Mouse (Mus musculus) embryonic facial prominence, embryonic 12.5 days (tissue): ENCODE results near the gene Cd3d. TPM values are rescaled to one million over a fixed set of nuclear protein-coding genes. Genes with fewer than 3 reads are reported as not detected.
"Not testable (repeated sequence)": the region's sequence is repeated elsewhere in the genome, so short reads cannot be mapped to it uniquely, and the experiment has no call there.

Source experiments
- ATAC-seq: fragments of 200-750 bp; cut with Nextera tagmentation; 2 replicates; pipeline ENCODE4 v1.8.0; 2017; ENCODE audit not compliant: insufficient number of reproducible peaks, insufficient read depth, low FRiP score, low TSS enrichment
- H3K27ac ChIP-seq: fragments of 300-500 bp; sonication (generic); 2 replicates; pipeline ENCODE4 v1.5.1; 2016; ENCODE audit warnings: mild to moderate bottlenecking
- H3K27me3 ChIP-seq: fragments of 300-500 bp; sonication (generic); 2 replicates; pipeline ENCODE4 v1.6.1; 2016; ENCODE audit warnings: mild to moderate bottlenecking, moderate library complexity
- H3K36me3 ChIP-seq: fragments of 300-500 bp; sonication (generic); 2 replicates; pipeline ENCODE4 v1.6.1; 2016; ENCODE audit warnings: mild to moderate bottlenecking
- H3K4me1 ChIP-seq: fragments of 300-500 bp; sonication (generic); 2 replicates; pipeline ENCODE4 v1.6.1; 2016
- H3K4me2 ChIP-seq: fragments of 300-500 bp; sonication (generic); replicated peaks from 2 replicates; pipeline ENCODE4 v1.6.1; 2016; ENCODE audit warnings: mild to moderate bottlenecking, moderate library complexity
- H3K4me3 ChIP-seq: fragments of 300-500 bp; sonication (generic); 2 replicates; pipeline ENCODE4 v1.5.1; 2016; ENCODE audit warnings: mild to moderate bottlenecking
- H3K9ac ChIP-seq: fragments of 300-500 bp; sonication (generic); 2 replicates; pipeline ENCODE4 v1.6.1; 2016; ENCODE audit warnings: mild to moderate bottlenecking, moderate library complexity
- H3K9me3 ChIP-seq: fragments of 300-500 bp; sonication (generic); 2 replicates; pipeline ENCODE4 v1.6.1; 2016; ENCODE audit warnings: mild to moderate bottlenecking, moderate library complexity
- WGBS: fragments of 180-500 bp; shearing (Covaris S2); methylation state at CpG from one replicate; pipeline ENCODE4 v1.1.7; 2016; 5-methylcytosine and 5-hydroxymethylcytosine counted together
- polyA plus RNA-seq: library from polyadenylated mRNA; unstranded; fragments of >200 nt; fragmentation: Nextera tagmentation; extraction: Ambion mirVana; gene quantifications from 2 replicates; pipeline ENCODE4 v1.2.1, GENCODE M21; 2016

Cd3d gene
- polyA plus RNA-seq, result not detected in 2 replicates

DNA sequence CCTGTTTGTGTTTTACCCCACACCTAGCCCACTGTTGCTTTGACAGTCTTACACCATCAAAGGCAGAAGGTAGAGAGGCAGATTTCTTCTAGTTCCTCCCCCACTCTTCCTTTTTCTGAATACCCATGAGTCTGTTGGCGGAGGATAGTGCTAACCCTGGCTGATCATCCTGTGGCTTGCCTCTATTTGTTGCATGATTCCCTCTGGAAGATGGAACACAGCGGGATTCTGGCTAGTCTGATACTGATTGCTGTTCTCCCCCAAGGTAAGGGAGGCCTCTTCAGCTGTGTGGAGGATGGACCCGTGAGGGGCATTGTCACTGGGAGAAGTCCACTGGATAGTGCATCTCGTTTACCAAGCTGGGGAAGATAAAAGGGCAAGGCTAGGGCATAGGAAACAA, at the start of gene Cd3d:
TSS of gene Cd3d (plus strand) at position 111 of the 400 bp plus-strand sequence.
- H3K27ac ChIP-seq, result no peak within 1 kb of the TSS
- H3K27me3 ChIP-seq, result no peaks in the 10 kb centered on the region
- no peak for ATAC-seq
- no peak within 1 kb of the TSS for H3K4me3 ChIP-seq
- no peak within 1 kb of the TSS for H3K9ac ChIP-seq
- H3K9me3 ChIP-seq, result no peaks in the 10 kb centered on the region
- no peaks in the 10 kb centered on the region for H3K4me1 ChIP-seq
- H3K4me2 ChIP-seq, result no peak within 1 kb of the TSS
- no peaks in the 10 kb centered on the region for H3K36me3 ChIP-seq
- 68% methylated on average over 4 of the region's 4 CpGs for WGBS

DNA sequence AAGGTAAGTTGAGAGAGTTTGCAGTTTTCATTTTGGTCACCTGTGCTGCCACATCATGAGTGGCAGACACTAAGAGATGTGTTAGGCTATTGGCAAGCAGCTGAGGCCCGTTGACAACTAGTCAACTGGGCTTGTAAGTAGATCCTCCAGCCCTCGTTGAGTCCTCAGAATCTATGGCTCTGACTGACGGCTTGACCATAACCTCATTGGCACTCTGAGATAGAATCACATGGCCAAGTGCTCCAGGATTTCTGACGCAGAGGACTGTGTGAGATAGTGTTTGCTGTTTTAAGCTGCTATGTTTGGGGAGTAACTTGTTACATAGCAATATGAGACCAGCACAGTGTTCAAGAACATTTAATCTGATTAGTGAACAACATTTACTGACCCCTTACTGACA, 39.8 kb upstream of the Cd3d start:
- no peak overlapping the region for H3K4me2 ChIP-seq
- no peaks in the 10 kb centered on the region for H3K4me1 ChIP-seq
- H3K9ac ChIP-seq, result no peak overlapping the region
- H3K4me3 ChIP-seq, result no peak overlapping the region
- 82% methylated on average over 4 of the region's 4 CpGs for WGBS
- H3K27me3 ChIP-seq, result no peaks in the 10 kb centered on the region
- peaks cover 71% of the 10 kb centered on the region for H3K36me3 ChIP-seq
- no peak for ATAC-seq
- H3K27ac ChIP-seq, result no peak overlapping the region
- H3K9me3 ChIP-seq, result no peaks in the 10 kb centered on the region

DNA sequence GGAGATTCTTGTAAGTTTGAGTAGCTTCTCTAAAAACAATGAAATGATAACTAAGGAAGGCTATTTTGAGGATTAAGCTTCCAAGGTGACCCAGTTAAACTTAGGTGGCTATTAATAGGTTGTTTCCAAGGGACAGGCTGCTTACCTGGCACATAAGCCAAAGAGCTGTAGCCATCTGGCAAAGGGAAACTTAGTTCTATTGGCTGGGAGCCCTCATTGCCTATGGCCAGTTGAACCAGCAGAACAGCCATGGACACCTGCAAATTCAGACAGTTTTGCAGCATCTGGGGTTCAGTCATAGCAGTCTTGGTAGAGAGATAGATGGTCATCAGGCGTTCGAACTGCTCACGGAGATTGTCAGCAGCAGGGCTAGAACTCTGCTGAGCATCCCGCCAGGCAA, 39.2 kb upstream of the Cd3d start:
- Histone ChIP-seq H3K36me3 (peaks cover 72% of the 10 kb centered on the region), H3K4me3 (no peak overlapping the region), H3K4me2 (no peak overlapping the region), H3K9me3 (no peaks in the 10 kb centered on the region), H3K4me1 (no peaks in the 10 kb centered on the region), H3K27ac (no peak overlapping the region), H3K9ac (no peak overlapping the region), H3K27me3 (no peaks in the 10 kb centered on the region)
- no peak for ATAC-seq
- WGBS, result 95% methylated on average over 4 of the region's 4 CpGs

DNA sequence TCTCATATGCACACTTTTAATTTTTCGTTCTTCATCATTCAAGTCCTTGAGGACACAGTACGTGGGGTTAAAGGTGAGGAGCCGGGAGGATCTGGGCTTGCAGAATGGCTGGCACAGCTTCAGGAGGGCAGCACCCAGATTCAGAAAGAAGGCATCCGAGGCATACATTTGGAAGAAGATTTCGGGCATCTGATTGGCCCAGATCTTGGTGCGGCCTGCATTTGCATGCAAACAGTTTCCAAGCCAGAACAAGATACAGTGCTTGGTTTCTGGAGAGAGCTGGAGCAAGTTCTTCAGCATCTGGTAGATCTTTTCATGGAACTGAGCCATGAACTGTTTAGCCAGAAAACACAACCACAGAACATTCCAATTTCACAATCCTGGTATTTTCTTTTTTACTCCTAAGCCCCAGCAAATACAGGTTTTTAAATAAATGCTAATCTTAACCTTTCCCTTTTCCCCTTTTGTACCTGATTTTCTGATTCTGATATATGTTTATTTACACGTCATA, 35.3 kb upstream of the Cd3d start:
- H3K4me2 ChIP-seq, result no peak overlapping the region
- H3K9ac ChIP-seq, result no peak overlapping the region
- 89% methylated on average over 7 of the region's 7 CpGs for WGBS
- H3K9me3 ChIP-seq, result no peaks in the 10 kb centered on the region
- H3K36me3 ChIP-seq, result peaks cover 73% of the 10 kb centered on the region
- no peak overlapping the region for H3K4me3 ChIP-seq
- no peak for ATAC-seq
- H3K4me1 ChIP-seq, result no peaks in the 10 kb centered on the region
- no peaks in the 10 kb centered on the region for H3K27me3 ChIP-seq
- no peak overlapping the region for H3K27ac ChIP-seq

DNA sequence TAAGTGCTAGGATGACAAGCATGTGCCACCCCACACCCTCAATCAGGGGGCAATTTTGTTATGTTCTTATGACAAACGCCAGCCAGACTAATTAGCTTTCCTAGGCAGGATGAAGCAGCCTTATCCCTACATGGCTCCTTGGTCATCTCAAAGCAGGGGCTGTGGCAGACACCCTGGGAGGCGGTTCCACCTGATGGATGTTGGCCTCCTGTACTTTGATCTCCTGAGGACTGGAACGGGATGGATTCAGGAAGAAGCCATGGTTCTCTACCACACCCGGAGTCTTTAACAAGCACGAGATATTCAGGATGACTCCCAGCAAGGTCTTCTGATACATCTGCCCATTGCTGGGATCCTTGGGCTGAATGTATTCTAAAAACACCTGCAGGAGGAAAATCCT, 33.8 kb upstream of the Cd3d start:
- WGBS, result 86% methylated on average over 5 of the region's 5 CpGs
- Histone ChIP-seq H3K27me3 (no peaks in the 10 kb centered on the region), H3K9ac (no peak overlapping the region), H3K27ac (no peak overlapping the region), H3K4me3 (no peak overlapping the region), H3K4me2 (no peak overlapping the region), H3K9me3 (no peaks in the 10 kb centered on the region), H3K36me3 (peaks cover 67% of the 10 kb centered on the region), H3K4me1 (no peaks in the 10 kb centered on the region)
- ATAC-seq, result no peak

DNA sequence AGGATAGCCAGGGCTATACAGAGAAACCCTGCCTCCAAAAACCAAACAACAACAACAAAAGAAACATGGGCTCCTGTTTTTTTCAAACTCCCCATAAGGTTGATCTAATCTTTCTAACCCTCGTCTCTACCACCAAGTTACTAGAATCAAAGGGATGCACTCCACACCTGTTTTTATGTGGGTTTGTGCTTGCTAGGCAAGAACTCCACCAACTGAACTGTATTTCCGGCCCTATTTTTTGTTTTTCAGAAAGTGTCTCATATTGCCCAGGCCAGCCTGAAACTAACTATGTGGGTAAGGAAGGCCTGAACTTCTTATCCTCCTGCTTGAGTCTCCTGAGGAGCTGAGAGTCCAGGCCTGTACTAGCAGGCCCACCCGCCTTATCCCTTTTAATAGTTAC, 27.2 kb upstream of the Cd3d start:
- 94% methylated on average over 3 of the region's 3 CpGs for WGBS
- Histone ChIP-seq H3K4me2 (no peak overlapping the region), H3K4me1 (no peaks in the 10 kb centered on the region), H3K9ac (no peak overlapping the region), H3K27me3 (no peaks in the 10 kb centered on the region), H3K36me3 (peaks cover 55% of the 10 kb centered on the region), H3K27ac (no peak overlapping the region), H3K4me3 (no peak overlapping the region), H3K9me3 (no peaks in the 10 kb centered on the region)
- ATAC-seq, result no peak

DNA sequence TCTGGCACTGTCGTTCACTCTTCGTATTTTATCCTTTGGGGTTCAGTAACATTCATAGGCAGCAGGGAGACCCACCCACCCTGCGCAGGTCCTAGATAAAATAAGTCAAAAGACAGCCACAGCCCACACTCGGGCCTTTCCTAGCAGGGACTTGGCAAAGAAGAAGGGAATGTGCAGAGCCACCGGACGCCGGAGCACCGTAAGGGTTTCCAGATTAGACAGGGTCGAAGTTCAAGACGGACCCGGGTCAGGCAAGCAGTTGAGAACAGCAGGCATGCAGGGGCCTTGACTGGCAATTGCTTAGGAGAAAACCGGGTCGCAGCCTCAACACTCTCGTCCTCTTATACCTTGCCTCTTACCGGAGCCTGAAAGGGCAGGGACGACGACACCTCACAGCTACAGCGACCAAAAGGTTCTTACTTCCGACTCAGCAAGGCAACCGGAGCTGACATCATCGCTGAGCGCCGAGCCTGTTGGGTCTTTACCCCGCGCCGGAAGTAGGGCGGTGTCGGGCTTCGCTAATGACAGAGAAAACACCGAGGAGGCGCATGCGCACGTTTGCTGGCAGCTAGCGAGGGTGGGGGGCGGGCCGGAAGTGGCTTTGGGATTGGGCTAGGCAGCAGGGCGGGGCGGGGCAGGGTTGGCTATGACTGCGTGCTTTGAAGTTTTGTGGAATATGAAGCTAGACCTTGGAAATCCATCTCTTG, 16.3 kb upstream of the Cd3d start, which contains the start of gene Ube4a:
TSS of gene Ube4a (minus strand) at position 475 of the 707 bp plus-strand sequence.
- WGBS, result under 1% methylated on average over 39 of the region's 39 CpGs
- ATAC-seq, result peak; percentile 86
- H3K36me3 ChIP-seq, result peaks cover 9% of the 10 kb centered on the region
- peaks cover 12% of the 10 kb centered on the region for H3K4me1 ChIP-seq
- no peaks in the 10 kb centered on the region for H3K27me3 ChIP-seq
- peak within 1 kb of the TSS; percentile 68 for H3K9ac ChIP-seq
- H3K27ac ChIP-seq, result peak within 1 kb of the TSS; percentile 65; the same call in 1 of the 2 replicates
- peak within 1 kb of the TSS; percentile 95 for H3K4me3 ChIP-seq
- H3K4me2 ChIP-seq, result peak within 1 kb of the TSS; percentile 91
- H3K9me3 ChIP-seq, result no peaks in the 10 kb centered on the region

DNA sequence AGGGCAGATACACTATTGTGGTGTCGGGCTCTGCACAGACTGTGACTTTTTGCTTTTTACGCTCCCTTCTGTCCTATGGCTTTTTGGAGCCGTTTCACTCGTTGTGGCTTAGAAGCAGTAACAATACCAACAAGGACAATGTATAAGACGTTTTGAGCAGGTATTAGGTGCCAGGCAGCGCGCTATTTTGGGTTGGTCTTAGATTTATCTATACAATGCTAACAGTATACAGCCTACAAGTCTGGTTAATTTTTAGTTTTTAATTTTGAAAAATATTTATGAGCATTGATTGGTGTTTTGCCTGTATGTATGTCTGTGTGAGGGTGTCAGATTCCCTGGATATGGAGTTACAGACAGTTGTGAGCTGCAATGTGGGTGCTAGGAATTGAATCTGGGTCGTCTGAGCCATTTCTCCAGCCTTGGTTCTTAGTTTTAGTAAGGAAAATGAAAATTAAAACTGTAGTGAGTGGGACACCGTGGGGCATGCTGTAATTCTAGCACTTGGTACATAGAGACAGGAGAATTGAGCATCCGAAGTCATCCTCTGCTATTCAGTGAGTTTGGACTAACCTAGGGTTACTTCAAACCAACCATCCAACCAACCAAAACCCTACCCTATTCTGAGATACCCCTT, 15.6 kb upstream of the Cd3d start:
- Histone ChIP-seq H3K4me2 (peak overlapping the region; percentile 91), H3K27me3 (no peaks in the 10 kb centered on the region), H3K27ac (peak overlapping the region; percentile 65; the same call in 1 of the 2 replicates), H3K9ac (peak overlapping the region; percentile 68), H3K36me3 (peaks cover 8% of the 10 kb centered on the region), H3K4me1 (peaks cover 12% of the 10 kb centered on the region), H3K4me3 (peak overlapping the region; percentile 95), H3K9me3 (no peaks in the 10 kb centered on the region)
- no peak; the same call in 1 of the 2 replicates for ATAC-seq
- 15% methylated on average over 10 of the region's 10 CpGs for WGBS

DNA sequence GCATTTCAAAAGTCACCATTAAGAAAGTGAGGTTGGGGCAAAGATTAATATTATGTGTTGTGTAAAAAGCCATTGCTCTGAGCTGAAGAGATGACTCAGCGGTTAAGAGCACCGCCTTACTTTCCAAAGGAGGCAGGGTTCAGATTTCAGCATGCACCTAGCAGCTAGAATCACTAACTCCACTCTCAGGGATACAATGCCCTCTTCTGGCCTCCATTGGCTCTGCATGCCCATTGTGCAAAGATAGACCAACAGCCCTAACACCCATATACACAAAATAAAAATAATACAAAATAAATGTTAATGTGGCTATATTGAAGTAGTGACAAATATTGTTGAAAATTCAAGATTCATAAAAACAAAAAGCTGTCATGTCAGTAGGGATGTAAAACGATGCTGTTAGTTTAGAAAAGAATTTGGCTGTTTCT, 14.8 kb upstream of the Cd3d start:
- Histone ChIP-seq H3K27ac (no peak overlapping the region), H3K9me3 (no peaks in the 10 kb centered on the region), H3K4me2 (no peak overlapping the region), H3K27me3 (no peaks in the 10 kb centered on the region), H3K4me1 (peaks cover 12% of the 10 kb centered on the region), H3K9ac (no peak overlapping the region), H3K4me3 (no peak overlapping the region), H3K36me3 (no peaks in the 10 kb centered on the region)
- WGBS, result 23% methylated on average over 3 of the region's 3 CpGs
- ATAC-seq, result no peak

DNA sequence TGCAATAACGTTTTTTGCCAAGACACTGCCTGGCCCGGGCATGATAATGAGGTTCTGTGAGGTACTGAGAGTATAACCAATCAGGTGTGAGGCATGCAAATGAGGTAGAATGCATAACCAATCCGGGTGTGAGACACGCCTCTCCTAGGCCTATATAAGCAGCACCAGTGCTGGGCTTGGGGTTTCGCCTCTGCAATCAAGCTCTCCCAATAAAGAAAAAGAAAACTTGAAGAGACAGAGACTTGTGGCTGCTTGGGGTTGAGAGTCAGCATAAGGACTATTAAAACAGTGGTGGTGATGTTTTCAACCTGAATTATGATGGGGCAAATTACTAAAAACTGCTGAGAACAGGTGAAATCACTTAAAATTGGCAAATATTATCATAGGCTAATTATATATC, 13.8 kb upstream of the Cd3d start:
- H3K4me1 ChIP-seq, result peaks cover 12% of the 10 kb centered on the region
- H3K27me3 ChIP-seq, H3K4me2 ChIP-seq, H3K9ac ChIP-seq, ATAC-seq, H3K9me3 ChIP-seq, H3K27ac ChIP-seq, H3K36me3 ChIP-seq, H3K4me3 ChIP-seq: not testable (repeated sequence)
- WGBS, result 84% methylated on average over 5 of the region's 5 CpGs

DNA sequence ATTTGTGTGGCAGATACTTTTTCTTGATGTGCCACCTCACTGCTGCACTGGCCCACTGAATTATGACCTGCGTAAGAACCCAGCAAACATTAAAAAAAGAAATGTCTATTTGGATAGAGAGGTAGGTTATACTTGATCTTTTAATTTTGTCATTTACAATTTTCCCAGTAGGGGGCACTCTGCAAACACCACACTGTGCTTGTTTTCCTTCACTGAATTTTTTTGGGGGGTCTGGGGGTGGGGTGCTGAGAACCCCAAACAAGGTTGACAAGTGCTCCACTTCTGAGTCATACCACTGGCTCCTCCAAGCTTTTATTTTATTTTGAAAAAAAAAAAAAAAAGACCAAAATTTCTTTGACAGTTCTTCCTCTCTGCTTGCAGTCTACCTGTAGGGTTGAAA, 12.1 kb upstream of the Cd3d start:
- no peak for ATAC-seq
- H3K4me2 ChIP-seq, result no peak overlapping the region
- H3K27me3 ChIP-seq, result peaks cover 14% of the 10 kb centered on the region; the same call in 1 of the 2 replicates
- 70% methylated on average over 1 of the region's 1 CpGs for WGBS
- no peaks in the 10 kb centered on the region for H3K36me3 ChIP-seq
- H3K9me3 ChIP-seq, result no peaks in the 10 kb centered on the region
- H3K4me3 ChIP-seq, result no peak overlapping the region
- peaks cover 8% of the 10 kb centered on the region for H3K4me1 ChIP-seq
- H3K9ac ChIP-seq, result no peak overlapping the region
- no peak overlapping the region for H3K27ac ChIP-seq

DNA sequence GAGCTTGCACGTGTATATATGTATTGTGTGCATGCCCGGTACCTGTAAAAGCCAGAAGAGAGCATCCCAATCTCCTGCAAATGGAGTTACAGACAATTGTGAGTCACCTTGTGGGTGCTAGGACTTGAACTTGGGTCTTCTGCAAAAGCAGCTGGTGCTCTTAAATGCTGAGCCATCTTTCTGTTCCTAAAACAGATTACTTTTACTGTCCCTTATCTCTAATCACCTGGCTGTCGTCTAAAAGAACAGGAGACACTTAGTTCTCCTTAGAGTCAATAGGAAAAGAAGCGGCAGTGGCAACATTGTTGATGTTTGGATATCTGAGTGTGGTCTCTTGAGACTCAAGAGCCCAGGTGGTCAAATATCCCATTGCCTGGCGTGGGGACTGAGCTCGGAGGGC, 3.8 kb upstream of the Cd3d start:
- no peak overlapping the region for H3K4me2 ChIP-seq
- no peaks in the 10 kb centered on the region for H3K4me1 ChIP-seq
- H3K9ac ChIP-seq, result no peak overlapping the region
- H3K36me3 ChIP-seq, result no peaks in the 10 kb centered on the region
- no peaks in the 10 kb centered on the region for H3K9me3 ChIP-seq
- no peak for ATAC-seq
- 72% methylated on average over 6 of the region's 6 CpGs for WGBS
- peaks cover 11% of the 10 kb centered on the region; the same call in 1 of the 2 replicates for H3K27me3 ChIP-seq
- H3K4me3 ChIP-seq, result no peak overlapping the region
- no peak overlapping the region for H3K27ac ChIP-seq
